Mouse (Mus musculus) monocyte, adult 59 days (primary cell): ENCODE results near the gene Cox5a. TPM values are rescaled to one million over a fixed set of nuclear protein-coding genes. Genes with fewer than 3 reads are reported as not detected.

Experiments
- total RNA-seq, 2 experiments: library from RNA; stranded (reverse); gene quantifications; one replicate each; pipeline ENCODE4 v1.2.4; 2023

The Cox5a gene
- 100 to 1,000 TPM; 145 to 158 TPM for total RNA-seq

GRCm38 (mm10) chr9:57521056-57521911, at the start of gene Cox5a:
Gene Cox5a (plus strand): TSS chr9:57521274.

GRCm38 (mm10) chr9:57503622-57504380, 17.3 kb upstream of the Cox5a start, which contains the start of gene Rpp25:
Gene Rpp25 (plus strand): TSS chr9:57504026.

GRCm38 (mm10) chr9:57537044-57537727, 16.1 kb downstream of the Cox5a start, which contains the start of gene Fam219b:
Gene Fam219b (plus strand): TSS chr9:57537528.

GRCm38 (mm10) chr9:57552139-57552887, 31.2 kb downstream of the Cox5a start, which contains the start of gene Mpi:
Gene Mpi (minus strand): TSS chr9:57552763.

GRCm38 (mm10) chr9:57560861-57561710, 40.0 kb downstream of the Cox5a start, which contains the start of gene Scamp2:
Gene Scamp2 (plus strand): TSS chr9:57560943.

Other genes starting within 250 kb of the Cox5a start
- gene Ppcdc, start 81.2 kb upstream of the Cox5a start, total RNA-seq, result 10 to 100 TPM; 19.5 to 28.5 TPM
- 10 to 100 TPM; 18.7 to 19.8 TPM for gene Scamp5, start 53.2 kb upstream of the Cox5a start, total RNA-seq
- gene Rpp25, start 17.2 kb upstream of the Cox5a start, total RNA-seq, result under 1 TPM in 1 of 2 experiments, not detected in 1; 0.34 TPM
- 10 to 100 TPM; 15.8 to 16.1 TPM for gene Fam219b, start 16.3 kb downstream of the Cox5a start, total RNA-seq
- 10 to 100 TPM; 12.0 to 12.1 TPM for gene Mpi, start 31.5 kb downstream of the Cox5a start, total RNA-seq
- gene Scamp2, start 39.7 kb downstream of the Cox5a start, total RNA-seq, result 100 to 1,000 TPM; 122 to 136 TPM
- 10 to 100 TPM; 31.8 to 33.3 TPM for gene Ulk3, start 68.2 kb downstream of the Cox5a start, total RNA-seq
- not detected for gene Cplx3, start 85.0 kb downstream of the Cox5a start, total RNA-seq
- not detected for gene Lman1l, start 99.5 kb downstream of the Cox5a start, total RNA-seq
- 100 to 1,000 TPM; 359 to 372 TPM for gene Csk, start 132.4 kb downstream of the Cox5a start, total RNA-seq
- not detected for gene Cyp1a2, start 162.4 kb downstream of the Cox5a start, total RNA-seq
- not detected for gene Cyp1a1, start 166.7 kb downstream of the Cox5a start, total RNA-seq
- 10 to 100 TPM; 14.9 to 15.0 TPM for gene Edc3, start 187.3 kb downstream of the Cox5a start, total RNA-seq
- 100 to 1,000 TPM; 227 to 232 TPM for gene Clk3, start 244.6 kb downstream of the Cox5a start, total RNA-seq